In genomic region chr14:8030535-8030934, GRCm38 (mm10) we compare ENCODE assay signal across 14 mouse cellular contexts. TPM values are rescaled to one million over a fixed set of nuclear protein-coding genes. Genes with fewer than 3 reads are reported as not detected.
DNase-seq lines count a peak whose midpoint lies in the region; ATAC-seq and TF ChIP-seq lines count a peak whose summit lies in the region.
"Had no signal": no experiment of that assay in that cellular context is flagged by ENCODE, and none has a peak within 500 bp of the region (broad histone marks: within the 10 kb centered on the region; RNA-seq: fewer than 3 reads in every experiment).

No protein-coding gene starts in this region.

- H3K27ac ChIP-seq in left cerebral cortex, adult 2 months, result peak overlapping the region; percentile 44; the same call in 1 of the 2 replicates
- peak overlapping the region; percentile 73 to 77 for H3K27ac ChIP-seq in heart, embryonic 14.5 days (replicated peaks in 1 of 2; ENCODE audit: control insufficient read depth in 1 of 2, insufficient read depth in 1 of 2, low read depth in 2 of 2, low read length in 2 of 2)
- no peak overlapping the region for H3K27ac ChIP-seq in forebrain, postnatal 0 days (ENCODE audit: low read depth, low read length)
- H3K27ac ChIP-seq: midbrain, embryonic 15.5 days had no signal

- intact Hi-C loops in left cerebral cortex, adult 2 months (cut with DNase I), result loop anchor here (1.0 to 2.0 kb wide), 2 partner anchors 8 to 28 kb away; partner anchors contain the start of gene Abhd6

- H3K27me3 ChIP-seq in heart, embryonic 14.5 days (ENCODE audit: control insufficient read depth, insufficient read depth, low read length), result no peaks in the 10 kb centered on the region
- no peaks in the 10 kb centered on the region for H3K27me3 ChIP-seq in forebrain, postnatal 0 days (ENCODE audit: insufficient read depth, low read length)
- H3K27me3 ChIP-seq: midbrain, embryonic 15.5 days had no signal

- peak; percentile 33 to 49 for DNase-seq in cerebellum, adult 18-20 months
- DNase-seq in cerebellum, postnatal 10 days, result no peak
- DNase-seq in left cerebral cortex, adult 2 months (ENCODE audit: extremely low spot score in 1 of 2, low spot score in 2 of 2), result no peak
- no peak for DNase-seq in left cerebral cortex, adult 9 months (ENCODE audit: low spot score in 2 of 2)
- peak; percentile 22 for DNase-seq in testis, postnatal 10 days (ENCODE audit: low spot score)
- DNase-seq in forebrain, postnatal 0 days, result no peak
- DNase-seq: gastrocnemius, postnatal 36 days; lung, embryonic 14.5 days had no signal

- no peaks in the 10 kb centered on the region for H3K36me3 ChIP-seq in heart, embryonic 14.5 days (ENCODE audit: control insufficient read depth, insufficient read depth, low read length)
- H3K36me3 ChIP-seq in forebrain, postnatal 0 days (ENCODE audit: insufficient read depth), result no peaks in the 10 kb centered on the region
- H3K36me3 ChIP-seq: midbrain, embryonic 15.5 days had no signal

- H3K4me3 ChIP-seq in left cerebral cortex, adult 2 months, result no peak overlapping the region
- no peak overlapping the region for H3K4me3 ChIP-seq in heart, embryonic 14.5 days (ENCODE audit: control insufficient read depth in 1 of 2, insufficient read depth in 1 of 2, low read depth in 1 of 2, low read length in 2 of 2)
- no peak overlapping the region for H3K4me3 ChIP-seq in forebrain, postnatal 0 days (ENCODE audit: low read depth, low read length)
- H3K4me3 ChIP-seq: midbrain, embryonic 15.5 days had no signal

- no peak overlapping the region for H3K4me2 ChIP-seq in heart, embryonic 14.5 days (ENCODE audit: low read length)
- no peak overlapping the region for H3K4me2 ChIP-seq in forebrain, postnatal 0 days (ENCODE audit: low read depth)
- H3K4me2 ChIP-seq: lung, embryonic 14.5 days; midbrain, embryonic 15.5 days had no signal

- no peak for TF ChIP-seq CTCF in left cerebral cortex, adult 2 months (IDR thresholded peaks at IDR 0.05)
- TF ChIP-seq CTCF in forebrain, postnatal 0 days (IDR thresholded peaks at IDR 0.05; ENCODE audit: low read depth), result no peak

- ATAC-seq in heart, embryonic 14.5 days (ENCODE audit: insufficient number of reproducible peaks, insufficient read depth, low FRiP score, low read depth), result peak; percentile 44; the same call in 1 of the 2 replicates
- no peak for ATAC-seq in megakaryocyte-erythroid progenitor cell, adult 5-6 weeks (replicated peaks; ENCODE audit: low FRiP score, low TSS enrichment, poor library complexity, severe bottlenecking)
- no peak for ATAC-seq in forebrain, postnatal 0 days
- ATAC-seq: intestine, embryonic 16.5 days; midbrain, embryonic 15.5 days had no signal

- H3K4me1 ChIP-seq in heart, embryonic 14.5 days (ENCODE audit: control insufficient read depth in 2 of 2, insufficient read depth in 2 of 2, low read length in 2 of 2), result peaks cover 10 to 14% of the 10 kb centered on the region in 2 experiments
- H3K4me1 ChIP-seq in forebrain, postnatal 0 days (ENCODE audit: insufficient read depth), result no peaks in the 10 kb centered on the region
- H3K4me1 ChIP-seq: midbrain, embryonic 15.5 days had no signal

- 34% methylated on average over 4 of the region's 4 CpGs for WGBS in heart, embryonic 14.5 days
- 55% methylated on average over 4 of the region's 4 CpGs for WGBS in forebrain, postnatal 0 days

- H3K9me3 ChIP-seq in heart, embryonic 14.5 days (ENCODE audit: control insufficient read depth, low read length), result peaks cover 2% of the 10 kb centered on the region; the same call in 1 of the 2 replicates
- no peaks in the 10 kb centered on the region for H3K9me3 ChIP-seq in forebrain, postnatal 0 days (ENCODE audit: low read length)
- H3K9me3 ChIP-seq: midbrain, embryonic 15.5 days had no signal

- no peak overlapping the region for H3K9ac ChIP-seq in heart, embryonic 14.5 days (ENCODE audit: low read length)
- H3K9ac ChIP-seq in forebrain, postnatal 0 days, result no peak overlapping the region
- H3K9ac ChIP-seq: lung, embryonic 14.5 days; midbrain, embryonic 15.5 days had no signal

RNA-seq across cellular contexts. Expression of gene Abhd6, which starts 27.8 kb away (rescaled TPM):
- total RNA-seq in left cerebral cortex, adult 2 months (2021), result 10 to 100 TPM; 69.2 to 78.7 TPM
- 11.3 and 11.8 TPM in 2 replicates for polyA plus RNA-seq in heart, embryonic 14.5 days (2014; fragmentation: Nextera tagmentation; extraction: Ambion mirVana)
- 0.24 and 0.42 TPM in 2 replicates for total RNA-seq in megakaryocyte-erythroid progenitor cell, adult 5-6 weeks (2014; fragmentation: Nextera tagmentation)
- 0.99 TPM in 1 of 2 replicates, not detected in the other for total RNA-seq in megakaryocyte-erythroid progenitor cell, adult 5-6 weeks (2017)
- 8.0 and 11.2 TPM in 2 replicates for total RNA-seq in forebrain, postnatal 0 days (2014; rRNA removed)
- polyA plus RNA-seq in forebrain, postnatal 0 days (2015; fragmentation: Nextera tagmentation; extraction: Ambion mirVana), result 28.5 and 36.2 TPM in 2 replicates

RNA-seq across cellular contexts. Expression of gene Dnase1l3, which starts 36.2 kb away (rescaled TPM):
- total RNA-seq in left cerebral cortex, adult 2 months (2021), result under 1 TPM in 1 of 2 experiments, not detected in 1; 0.07 TPM
- 0.08 and 0.13 TPM in 2 replicates for polyA plus RNA-seq in heart, embryonic 14.5 days (2014; fragmentation: Nextera tagmentation; extraction: Ambion mirVana)
- not detected in 2 replicates for total RNA-seq in megakaryocyte-erythroid progenitor cell, adult 5-6 weeks (2014; fragmentation: Nextera tagmentation)
- not detected in 2 replicates for total RNA-seq in megakaryocyte-erythroid progenitor cell, adult 5-6 weeks (2017)
- not detected in 2 replicates for total RNA-seq in forebrain, postnatal 0 days (2014; rRNA removed)
- 0.05 and 0.10 TPM in 2 replicates for polyA plus RNA-seq in forebrain, postnatal 0 days (2015; fragmentation: Nextera tagmentation; extraction: Ambion mirVana)
- total RNA-seq: gastrocnemius, postnatal 36 days; left cerebral cortex, postnatal 36 days had no signal
- polyA plus RNA-seq: C2C12 had no signal

RNA-seq across cellular contexts. Expression of gene Rpp14, which starts 49.6 kb away (rescaled TPM):
- 10 to 100 TPM; 32.7 to 40.2 TPM for total RNA-seq in left cerebral cortex, adult 2 months (2021)
- polyA plus RNA-seq in heart, embryonic 14.5 days (2014; fragmentation: Nextera tagmentation; extraction: Ambion mirVana), result 46.5 and 47.0 TPM in 2 replicates
- 33.0 and 33.6 TPM in 2 replicates for total RNA-seq in megakaryocyte-erythroid progenitor cell, adult 5-6 weeks (2014; fragmentation: Nextera tagmentation)
- 76.5 and 88.3 TPM in 2 replicates for total RNA-seq in megakaryocyte-erythroid progenitor cell, adult 5-6 weeks (2017)
- 40.5 and 47.7 TPM in 2 replicates for total RNA-seq in forebrain, postnatal 0 days (2014; rRNA removed)
- 37.3 and 43.8 TPM in 2 replicates for polyA plus RNA-seq in forebrain, postnatal 0 days (2015; fragmentation: Nextera tagmentation; extraction: Ambion mirVana)

Comparison
In these comparisons a context has a peak if more than half of its experiments do, and no peak if none do; other contexts are left out.
1. DNase-seq: peak in cerebellum, adult 18-20 months (2 of 2) and testis, postnatal 10 days (single experiment); none in cerebellum, postnatal 10 days (0 of 2), left cerebral cortex, adult 2 months (0 of 2), left cerebral cortex, adult 9 months (0 of 2) and forebrain, postnatal 0 days (single experiment).